In the genomic region with DNA sequence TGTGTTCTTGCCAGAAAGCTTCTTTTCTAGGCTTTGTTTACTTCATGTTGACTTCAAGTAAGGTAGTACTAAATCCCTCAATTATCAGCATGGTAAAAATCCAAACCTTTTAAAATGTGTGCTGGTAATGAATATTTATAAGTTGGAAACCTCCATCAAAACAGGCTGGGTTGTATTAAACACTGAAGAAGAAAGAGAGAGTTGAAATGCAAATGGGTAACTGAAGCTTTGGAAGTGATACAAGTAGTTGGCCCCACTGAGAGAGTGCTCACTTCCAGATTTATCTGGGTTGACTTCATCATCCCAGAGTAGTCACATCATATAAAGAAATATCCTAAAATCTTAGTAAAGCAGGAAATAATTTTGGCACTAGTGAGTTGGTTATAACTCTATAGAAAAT, we compare ENCODE assay signal across 22 mouse cellular contexts.
"Had no signal": no experiment of that assay in that cellular context is flagged by ENCODE, and none has a peak within 500 bp of the region (broad histone marks: within the 10 kb centered on the region; RNA-seq: fewer than 3 reads in every experiment).

No protein-coding gene starts in this region.

- H3K9ac ChIP-seq: limb, embryonic 13.5 days; liver, embryonic 12.5 days; liver, embryonic 15.5 days; lung, embryonic 15.5 days; midbrain, embryonic 13.5 days; neural tube, embryonic 13.5 days had no signal

- H3K27me3 ChIP-seq: limb, embryonic 13.5 days; liver, embryonic 12.5 days; liver, embryonic 15.5 days; lung, embryonic 15.5 days; megakaryocyte, embryonic 14.5 days; midbrain, embryonic 13.5 days; neural tube, embryonic 13.5 days had no signal

- DNase-seq: kidney, postnatal 25 days; layer of hippocampus, adult 9-11 months; liver; lung, adult 18-20 months; lung, postnatal 10 days; lung, postnatal 36 days; retina, postnatal 1 day; thymus, postnatal 36 days had no signal

- H3K4me1 ChIP-seq: limb, embryonic 10.5 days; limb, embryonic 13.5 days; liver, embryonic 12.5 days; liver, embryonic 15.5 days; lung, embryonic 15.5 days; megakaryocyte, embryonic 14.5 days; midbrain, embryonic 10.5 days; midbrain, embryonic 13.5 days; neural tube, embryonic 13.5 days had no signal

- ATAC-seq: liver, embryonic 12.5 days; midbrain, embryonic 13.5 days; midbrain, embryonic 16.5 days had no signal

- H3K9me3 ChIP-seq: limb, embryonic 10.5 days; limb, embryonic 13.5 days; liver, embryonic 12.5 days; liver, embryonic 15.5 days; lung, embryonic 15.5 days; megakaryocyte, embryonic 14.5 days; midbrain, embryonic 10.5 days; midbrain, embryonic 13.5 days; neural tube, embryonic 13.5 days had no signal

- H3K4me3 ChIP-seq: layer of hippocampus, adult 2 months; limb, embryonic 10.5 days; limb, embryonic 13.5 days; liver, embryonic 12.5 days; liver, embryonic 15.5 days; lung, embryonic 15.5 days; megakaryocyte, embryonic 14.5 days; midbrain, embryonic 10.5 days; midbrain, embryonic 13.5 days; myocyte; neural tube, embryonic 13.5 days had no signal

- H3K27ac ChIP-seq: kidney, postnatal 0 days; layer of hippocampus, adult 2 months; limb, embryonic 10.5 days; limb, embryonic 13.5 days; liver, embryonic 12.5 days; liver, embryonic 15.5 days; lung, embryonic 15.5 days; midbrain, embryonic 10.5 days; midbrain, embryonic 13.5 days; neural tube, embryonic 13.5 days; stomach, postnatal 0 days had no signal

- H3K36me3 ChIP-seq: limb, embryonic 10.5 days; limb, embryonic 13.5 days; liver, embryonic 12.5 days; liver, embryonic 15.5 days; lung, embryonic 15.5 days; midbrain, embryonic 10.5 days; midbrain, embryonic 13.5 days; neural tube, embryonic 13.5 days had no signal

- H3K4me2 ChIP-seq: limb, embryonic 13.5 days; liver, embryonic 12.5 days; liver, embryonic 15.5 days; lung, embryonic 15.5 days; midbrain, embryonic 13.5 days; neural tube, embryonic 13.5 days had no signal
